In genomic region chr2:157338663-157339062, GRCm38 (mm10) we compare ENCODE assay signal across 9 mouse cellular contexts. TPM values are rescaled to one million over a fixed set of nuclear protein-coding genes. Genes with fewer than 3 reads are reported as not detected.
DNase-seq lines count a peak whose midpoint lies in the region; ATAC-seq and TF ChIP-seq lines count a peak whose summit lies in the region.
"Had no signal": no experiment of that assay in that cellular context is flagged by ENCODE, and none has a peak within 500 bp of the region (broad histone marks: within the 10 kb centered on the region; RNA-seq: fewer than 3 reads in every experiment).

No protein-coding gene starts in this region.

- H3K27ac ChIP-seq in MEL (ENCODE audit: control insufficient read depth, low read depth, low read length): no peak overlapping the region
- no peak overlapping the region for H3K27ac ChIP-seq in lung, embryonic 14.5 days (ENCODE audit: low read depth)

- H3K27me3 ChIP-seq in MEL (ENCODE audit: control insufficient read depth in 1 of 2, insufficient read depth in 2 of 2, low read length in 2 of 2): no peaks in the 10 kb centered on the region; a peak in 1 of 4 replicates
- H3K27me3 ChIP-seq in lung, embryonic 14.5 days (ENCODE audit: insufficient read depth, low read length): no peaks in the 10 kb centered on the region

- no peak for TF ChIP-seq POLR2A in MEL (IDR thresholded peaks at IDR 0.05; ENCODE audit: control insufficient read depth in 1 of 2, insufficient read depth in 1 of 2, low read depth in 1 of 2, low read length in 2 of 2, poor library complexity in 1 of 2)

- ATAC-seq in lung, embryonic 14.5 days (ENCODE audit: insufficient read depth): no peak

- no peaks in the 10 kb centered on the region for H3K4me1 ChIP-seq in MEL (ENCODE audit: control insufficient read depth in 1 of 2, insufficient read depth in 2 of 2, low read length in 2 of 2)
- H3K4me1 ChIP-seq in lung, embryonic 14.5 days (ENCODE audit: insufficient read depth): no peaks in the 10 kb centered on the region

- peak; percentile 1; the same call in 1 of the 2 replicates for TF ChIP-seq RAD21 in MEL (IDR thresholded peaks at IDR 0.05; ENCODE audit: low read depth, low read length)

- no peaks in the 10 kb centered on the region for H3K79me2 ChIP-seq in MEL (ENCODE audit: control insufficient read depth, insufficient read depth, low read length, poor library complexity)

- no peak overlapping the region for H3K4me2 ChIP-seq in lung, embryonic 14.5 days

- H3K36me3 ChIP-seq in MEL (ENCODE audit: control insufficient read depth in 1 of 2, insufficient read depth in 2 of 2, low read length in 2 of 2): no peaks in the 10 kb centered on the region
- no peaks in the 10 kb centered on the region for H3K36me3 ChIP-seq in lung, embryonic 14.5 days (ENCODE audit: insufficient read depth)

- H3K4me3 ChIP-seq in MEL (ENCODE audit: control insufficient read depth in 1 of 2, insufficient read depth in 1 of 2, low read depth in 2 of 2, low read length in 2 of 2): no peak overlapping the region
- no peak overlapping the region for H3K4me3 ChIP-seq in lung, embryonic 14.5 days (ENCODE audit: low read depth, low read length)

- DNase-seq in A20 (ENCODE audit: low read depth, low spot score): peak; percentile 75
- peak; percentile 80 for DNase-seq in MEL (ENCODE audit: low read depth, low spot score)
- DNase-seq in cerebellum, adult 8-10 months: peak; percentile 39
- peak; percentile 45 for DNase-seq in gastrocnemius, adult 18-20 months (ENCODE audit: low spot score)
- DNase-seq in kidney, postnatal 36 days: peak; percentile 48 to 80
- DNase-seq in lung, embryonic 14.5 days: peak; percentile 81
- peak; percentile 66 to 74 for DNase-seq in right cerebral cortex, adult 2 months (ENCODE audit: low spot score in 2 of 2)
- DNase-seq in urinary bladder, postnatal 25 days (ENCODE audit: low spot score): peak; percentile 77

- TF ChIP-seq CTCF in MEL (IDR thresholded peaks at IDR 0.05 in 2 of 3, conservative IDR thresholded peaks at IDR 0.05 in 1 of 3; ENCODE audit: control insufficient read depth in 1 of 3, insufficient read depth in 1 of 3, low read depth in 2 of 3, low read length in 3 of 3, poor library complexity in 1 of 3, severe bottlenecking in 1 of 3): peak; percentile 46 to 74 (median 69)
- TF ChIP-seq CTCF in lung, embryonic 14.5 days (IDR thresholded peaks at IDR 0.05; ENCODE audit: low read depth): peak; percentile 80

- no peak overlapping the region for H3K9ac ChIP-seq in MEL (ENCODE audit: control insufficient read depth, low read depth, low read length, poor library complexity, severe bottlenecking)
- H3K9ac ChIP-seq in lung, embryonic 14.5 days: no peak overlapping the region

- no peaks in the 10 kb centered on the region for H3K9me3 ChIP-seq in MEL (replicated peaks; ENCODE audit: insufficient read depth, low read length)
- no peaks in the 10 kb centered on the region for H3K9me3 ChIP-seq in lung, embryonic 14.5 days (ENCODE audit: low read depth, low read length)

- 39% methylated on average over 5 of the region's 5 CpGs for WGBS in lung, embryonic 14.5 days

- no peak for TF ChIP-seq EP300 in MEL (IDR thresholded peaks at IDR 0.05; ENCODE audit: low read depth in 1 of 2, low read length in 2 of 2)

TF ChIP-seq in MEL, 35 proteins besides CTCF, POLR2A, EP300 and RAD21:
- TF ChIP-seq SMC3 (IDR thresholded peaks at IDR 0.05; ENCODE audit: low read depth, low read length): peak; percentile 43
- no peak for TF ChIP-seq GATA1 (IDR thresholded peaks at IDR 0.05; ENCODE audit: low read depth, low read length)

RNA-seq across cellular contexts. Expression of gene Ghrh, which starts 8.6 kb away (rescaled TPM):
- total RNA-seq in MEL (2012; rRNA removed): not detected in 2 replicates
- not detected for polyA plus RNA-seq in MEL (2012; ENCODE audit: insufficient read depth in 1 of 2, insufficient read length in 2 of 2, low read depth in 1 of 2, low replicate concordance in 2 of 2, missing spikeins in 1 of 2)
- not detected for total RNA-seq in gastrocnemius, adult 18-20 months (2021)
- not detected in 2 replicates for polyA plus RNA-seq in lung, embryonic 14.5 days (2014; fragmentation: Nextera tagmentation; extraction: Ambion mirVana)
- polyA plus RNA-seq: heart, embryonic 16.5 days had no signal

RNA-seq across cellular contexts. Expression of gene Manbal, which starts 28.7 kb away (rescaled TPM):
- 19.8 and 28.4 TPM in 2 replicates for total RNA-seq in MEL (2012; rRNA removed)
- 10 to 100 TPM in 1 of 2 experiments, not detected in 1; 65.7 TPM for polyA plus RNA-seq in MEL (2012; ENCODE audit: insufficient read depth in 1 of 2, insufficient read length in 2 of 2, low read depth in 1 of 2, low replicate concordance in 2 of 2, missing spikeins in 1 of 2)
- total RNA-seq in gastrocnemius, adult 18-20 months (2021): 10 to 100 TPM; 15.2 to 15.9 TPM
- polyA plus RNA-seq in lung, embryonic 14.5 days (2014; fragmentation: Nextera tagmentation; extraction: Ambion mirVana): 38.7 and 42.6 TPM in 2 replicates

RNA-seq across cellular contexts. Expression of gene Mroh8, which starts 59.3 kb away (rescaled TPM):
- total RNA-seq in MEL (2012; rRNA removed): 0.10 and 0.15 TPM in 2 replicates
- polyA plus RNA-seq in MEL (2012; ENCODE audit: insufficient read depth in 1 of 2, insufficient read length in 2 of 2, low read depth in 1 of 2, low replicate concordance in 2 of 2, missing spikeins in 1 of 2): under 1 TPM in 1 of 2 experiments, not detected in 1; 0.18 TPM
- 1 to 10 TPM; 1.4 TPM for total RNA-seq in gastrocnemius, adult 18-20 months (2021)
- 0.43 and 0.50 TPM in 2 replicates for polyA plus RNA-seq in lung, embryonic 14.5 days (2014; fragmentation: Nextera tagmentation; extraction: Ambion mirVana)

RNA-seq across cellular contexts. Expression of gene Rpn2, which starts 59.8 kb away (rescaled TPM):
- 259 and 284 TPM in 2 replicates for total RNA-seq in MEL (2012; rRNA removed)
- polyA plus RNA-seq in MEL (2012; ENCODE audit: insufficient read depth in 1 of 2, insufficient read length in 2 of 2, low read depth in 1 of 2, low replicate concordance in 2 of 2, missing spikeins in 1 of 2): 100 to 1,000 TPM; 310 to 316 TPM
- 10 to 100 TPM; 78.2 to 84.6 TPM for total RNA-seq in gastrocnemius, adult 18-20 months (2021)
- 355 and 359 TPM in 2 replicates for polyA plus RNA-seq in lung, embryonic 14.5 days (2014; fragmentation: Nextera tagmentation; extraction: Ambion mirVana)
